Comparison of ENCODE assay signal across 8 mouse cellular contexts in the genomic region with DNA sequence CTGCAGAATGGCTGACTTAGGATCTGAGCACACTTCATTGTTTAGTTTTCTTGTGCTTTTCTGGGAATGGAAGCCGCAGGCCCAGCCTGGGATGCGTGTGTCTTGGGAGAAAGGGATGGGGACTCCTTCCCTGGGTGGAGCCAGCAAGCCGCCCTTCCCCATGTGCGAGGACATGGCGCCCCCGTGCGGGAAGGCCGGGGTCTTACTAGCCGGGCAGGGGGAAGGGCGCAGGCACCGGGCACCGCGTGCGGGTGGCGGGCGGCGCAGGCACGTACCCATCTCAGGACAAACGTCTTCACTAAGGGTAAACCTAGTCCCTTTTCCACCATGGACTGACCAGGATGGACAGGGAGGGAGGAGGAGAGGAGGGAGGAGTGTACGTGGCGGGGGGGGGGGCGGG. TPM values are rescaled to one million over a fixed set of nuclear protein-coding genes. Genes with fewer than 3 reads are reported as not detected.
DNase-seq lines count a peak whose midpoint lies in the region; ATAC-seq lines count a peak whose summit lies in the region.

No protein-coding gene starts in this region.

- DNase-seq in kidney, adult 18-20 months: peak; percentile 58
- DNase-seq in kidney, adult 11 months: no peak
- peak; percentile 85 for DNase-seq in ZHBTc4 (ENCODE audit: low read depth, low spot score)
- DNase-seq in gastrocnemius, postnatal 25 days: peak; percentile 61
- DNase-seq in kidney, postnatal 4 days: peak; percentile 62 to 70
- DNase-seq in naive thymus-derived CD4-positive, alpha-beta T cell, adult 2 months (ENCODE audit: low read depth): peak; percentile 76
- DNase-seq in ovary, postnatal 14 days (ENCODE audit: low spot score): no peak

- no peak for ATAC-seq in frontal cortex, adult (ENCODE audit: low TSS enrichment)

RNA-seq across cellular contexts. Expression of a gene that starts 22.4 kb away (rescaled TPM):
- 10 to 100 TPM; 35.3 to 36.0 TPM for total RNA-seq in gastrocnemius, postnatal 25 days (2021)

RNA-seq across cellular contexts. Expression of a gene that starts 35.7 kb away (rescaled TPM):
- total RNA-seq in gastrocnemius, postnatal 25 days (2021): under 1 TPM; 0.29 to 0.38 TPM

RNA-seq across cellular contexts. Expression of a gene that starts 38.4 kb away (rescaled TPM):
- under 1 TPM in 1 of 2 experiments, not detected in 1; 0.29 TPM for total RNA-seq in gastrocnemius, postnatal 25 days (2021)

RNA-seq across cellular contexts. Expression of a gene that starts 41.2 kb away (rescaled TPM):
- 10 to 100 TPM; 26.3 to 26.9 TPM for total RNA-seq in gastrocnemius, postnatal 25 days (2021)

RNA-seq across cellular contexts. Expression of a gene that starts 42.9 kb away (rescaled TPM):
- 1 to 10 TPM; 1.9 to 3.0 TPM for total RNA-seq in gastrocnemius, postnatal 25 days (2021)

Comparison
In these comparisons a context has a peak if more than half of its experiments do, and no peak if none do; other contexts are left out.
1. DNase-seq: peak in kidney, adult 18-20 months (single experiment), ZHBTc4 (single experiment), gastrocnemius, postnatal 25 days (single experiment), kidney, postnatal 4 days (2 of 2) and naive thymus-derived CD4-positive, alpha-beta T cell, adult 2 months (single experiment); none in kidney, adult 11 months (single experiment) and ovary, postnatal 14 days (single experiment).